Mouse (Mus musculus): ENCODE results near the gene Capn8.
A peak's percentile ranks its signal among the peaks of the same experiment; 100 is the strongest.

Capn8 gene

GRCm38 (mm10) chr1:182550761-182551160, 14.0 kb upstream of the Capn8 start:
- no peak for DNase-seq (ENCODE audit: low spot score in 2 of 2)

GRCm38 (mm10) chr1:182553649-182554375, 11.0 kb upstream of the Capn8 start:
- peak; percentile 38 to 48 for DNase-seq (ENCODE audit: low spot score in 2 of 2)

DNA sequence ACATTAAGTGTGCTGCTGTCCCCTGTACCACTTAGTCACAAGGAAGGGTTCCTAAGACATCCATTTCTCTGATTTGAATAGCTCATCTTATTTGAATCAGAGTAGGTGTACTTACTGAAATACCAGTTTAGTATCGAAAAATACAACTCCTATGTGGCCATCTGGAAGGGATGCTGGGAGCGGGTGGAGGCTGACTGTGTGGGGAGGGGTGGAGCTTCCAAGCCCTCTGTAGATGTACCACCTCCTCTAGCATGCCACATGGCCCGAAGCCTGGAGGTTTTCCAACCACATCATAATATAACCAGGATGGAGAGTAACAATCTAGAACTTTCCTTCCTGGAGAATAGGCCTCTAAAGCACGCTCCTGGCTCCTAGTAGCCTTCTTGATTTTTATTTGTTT, 6.5 kb upstream of the Capn8 start:
- DNase-seq (ENCODE audit: low spot score in 2 of 2) = no peak

DNA sequence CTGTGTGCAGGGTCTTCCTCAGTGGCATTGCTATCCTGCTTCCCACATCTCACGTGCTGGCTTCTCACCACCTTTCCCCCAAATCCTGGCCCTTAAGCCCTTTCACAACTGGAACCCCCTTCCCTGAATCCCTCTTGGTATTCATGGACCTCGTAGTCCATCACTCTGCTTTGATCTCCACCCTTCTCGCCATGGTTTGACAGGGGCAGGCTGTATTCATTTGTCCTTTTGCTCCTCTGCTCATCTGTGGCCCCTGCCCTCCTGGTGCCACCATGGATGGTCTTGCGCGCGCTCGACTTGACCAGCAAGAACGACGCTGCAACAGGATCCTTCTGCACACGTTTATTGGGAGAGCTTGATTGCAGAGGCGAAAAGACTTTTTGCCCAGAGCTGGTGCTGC, 5.3 kb upstream of the Capn8 start:
- no peak for DNase-seq (ENCODE audit: low spot score in 2 of 2)

DNA sequence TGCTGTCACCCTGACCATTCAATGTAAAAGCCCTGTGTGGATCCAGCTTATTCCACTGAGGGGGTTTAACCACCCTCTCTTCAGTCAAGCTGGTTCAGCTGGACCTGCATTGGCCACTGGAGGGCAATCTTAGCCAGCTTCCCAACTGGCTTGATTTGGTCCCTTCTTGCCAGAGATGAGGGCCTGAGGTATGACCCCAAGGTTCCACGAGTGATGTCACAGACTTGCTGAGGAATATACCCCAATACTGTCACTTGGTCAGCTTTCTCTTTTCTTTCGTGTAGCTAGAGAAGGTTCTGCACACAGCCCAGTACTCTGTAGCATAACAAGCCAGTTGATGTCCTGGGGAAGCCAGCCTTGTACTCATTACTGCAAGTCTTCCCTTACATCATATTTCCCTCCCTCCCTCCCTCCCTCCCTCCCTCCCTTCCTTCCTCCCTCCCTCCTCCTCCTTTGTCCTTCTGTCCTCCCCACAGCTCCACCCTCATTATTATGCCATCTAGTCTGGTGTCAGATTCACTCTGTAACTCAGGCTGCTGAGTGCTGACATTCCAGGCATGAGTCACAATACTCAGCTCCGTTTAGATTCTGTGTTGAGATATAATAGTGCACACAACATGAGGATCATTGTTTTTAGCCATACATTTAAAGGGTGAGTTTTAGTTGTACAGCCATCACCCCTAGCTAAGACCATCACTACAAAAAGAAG, 4.3 kb upstream of the Capn8 start:
- peak in 1 of 2 experiments; percentile 44 for DNase-seq (ENCODE audit: low spot score in 2 of 2)

GRCm38 (mm10) chr1:182561945-182562514, 2.8 kb upstream of the Capn8 start:
- DNase-seq (ENCODE audit: low spot score in 2 of 2) = no peak

DNA sequence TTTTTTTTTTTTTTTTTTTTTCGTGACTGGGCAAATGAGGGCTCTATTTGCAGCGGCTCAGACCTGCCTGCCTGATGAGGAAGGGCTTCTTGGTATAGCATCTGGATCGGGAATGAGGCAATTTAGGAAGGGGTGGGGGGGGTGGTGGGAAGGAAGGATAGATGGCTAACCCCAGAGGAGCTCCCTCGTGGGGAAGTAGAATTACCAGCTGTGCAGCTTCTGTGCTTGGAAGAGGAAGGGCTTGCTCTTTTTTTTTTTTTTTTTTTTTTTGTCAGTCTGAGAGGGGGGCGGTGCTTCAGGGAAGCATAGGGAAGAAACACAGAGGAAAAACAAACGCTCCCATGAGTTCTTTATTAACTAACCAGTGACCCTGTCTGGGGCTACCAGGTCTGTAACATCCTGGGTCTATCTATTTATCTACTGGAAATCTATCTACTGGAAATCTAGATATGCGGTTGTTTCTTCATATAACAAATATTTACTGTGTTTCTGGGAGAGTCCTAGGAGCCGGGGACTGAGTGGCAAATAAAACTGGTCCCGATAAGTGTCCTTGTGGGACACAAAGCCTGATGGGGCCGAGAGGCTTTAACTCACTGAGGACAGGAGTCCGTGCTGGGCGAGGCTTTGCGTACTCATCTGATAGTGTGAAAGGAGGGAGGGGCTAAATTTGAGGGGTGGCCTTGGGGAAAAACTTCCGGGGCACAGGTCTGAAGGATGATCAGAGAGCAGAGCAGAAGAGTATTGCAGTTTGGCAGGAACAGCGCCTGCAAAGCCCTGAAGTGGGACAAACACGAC, 2.0 kb upstream of the Capn8 start:
- no peak for DNase-seq (ENCODE audit: low spot score in 2 of 2)

DNA sequence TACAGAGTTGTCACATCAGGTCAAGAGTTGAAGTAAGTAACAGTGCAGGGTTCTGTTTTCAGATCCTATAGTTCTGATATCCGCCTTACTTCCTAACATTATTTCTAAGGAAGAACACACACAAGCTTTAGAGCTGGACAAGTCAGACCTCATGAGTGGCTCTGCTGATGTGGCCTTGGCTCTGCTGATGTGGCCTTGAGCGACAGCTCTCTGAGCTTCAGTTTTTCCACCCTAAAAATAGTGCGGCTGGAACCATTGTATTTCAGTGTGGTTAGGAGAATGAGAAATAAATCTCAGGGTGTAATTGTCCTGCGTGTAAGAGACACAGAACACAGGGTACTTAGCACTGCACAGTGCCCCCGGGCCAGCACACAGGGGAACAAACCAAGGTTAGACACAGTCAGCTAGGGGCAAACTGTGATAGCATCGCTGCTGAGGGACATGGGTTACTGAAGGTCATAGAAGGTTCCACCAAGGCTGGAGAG, 586 bp downstream of the Capn8 start:
- no peak for DNase-seq (ENCODE audit: low spot score in 2 of 2)

- DNase-seq (ENCODE audit: low spot score in 2 of 2) = no peak
Observed at GRCm38 (mm10) chr1:182571148-182571547, 6.3 kb downstream of the Capn8 start.

DNA sequence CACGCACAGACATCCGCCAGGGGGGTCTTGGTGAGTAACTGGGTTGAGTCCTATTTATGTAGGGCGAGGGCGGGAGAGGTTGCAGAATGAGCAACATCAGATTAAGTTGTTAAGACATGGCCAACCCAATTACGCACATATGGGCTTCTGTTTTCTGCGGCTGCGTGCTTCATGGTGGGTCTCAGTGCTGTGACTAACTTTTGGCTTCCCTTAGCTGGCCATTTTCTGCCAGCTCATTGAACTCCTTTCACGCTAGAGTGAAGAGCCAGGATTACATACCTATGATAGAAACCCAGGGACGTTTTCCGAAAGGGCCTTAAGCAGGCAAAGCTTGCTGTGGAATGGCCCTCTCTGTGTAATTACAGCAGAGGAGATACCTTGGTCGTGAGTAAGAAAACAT, 7.2 kb downstream of the Capn8 start:
- no peak for DNase-seq (ENCODE audit: low spot score in 2 of 2)

DNA sequence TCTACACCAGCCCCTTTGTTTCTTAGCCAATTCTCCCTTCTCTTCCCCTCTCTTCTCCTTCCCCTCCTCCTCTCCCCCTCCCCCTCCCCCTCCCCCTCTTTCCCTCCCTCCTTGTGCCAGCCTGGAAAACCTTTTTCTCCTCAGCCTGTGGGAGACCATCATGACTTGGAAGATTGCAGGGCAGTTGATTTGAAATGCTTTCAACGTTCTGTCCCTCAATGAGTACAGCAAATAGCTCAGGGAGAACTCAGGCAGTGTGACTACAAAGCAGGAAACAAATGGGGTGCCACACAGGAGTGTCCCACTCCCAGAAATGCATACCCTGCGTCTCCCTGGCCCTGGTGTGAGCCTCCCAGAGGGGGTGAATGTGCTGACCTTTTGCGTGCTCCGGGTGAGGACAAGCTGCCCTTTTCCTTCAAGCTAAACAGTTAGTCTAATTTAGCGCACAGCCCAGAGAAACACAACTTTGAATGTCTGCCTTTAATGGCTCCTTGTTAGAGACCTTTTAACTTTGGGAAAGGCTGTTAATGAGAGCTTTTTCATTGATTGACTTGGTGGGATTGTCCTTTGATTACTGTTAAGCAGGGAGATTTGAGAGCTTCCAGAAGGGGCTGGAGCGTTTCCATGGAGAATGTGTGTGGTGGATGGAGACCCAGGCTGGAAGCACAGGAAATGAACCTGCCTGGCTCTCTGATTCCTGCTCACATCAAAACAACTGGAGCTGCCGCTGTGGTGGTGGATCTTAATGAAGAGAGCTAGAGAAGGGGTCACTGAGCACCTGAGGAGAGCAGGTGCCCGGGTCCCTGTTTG, 9.3 kb downstream of the Capn8 start:
- no peak for DNase-seq (ENCODE audit: low spot score in 2 of 2)

GRCm38 (mm10) chr1:182574666-182575049, 9.9 kb downstream of the Capn8 start:
- no peak for DNase-seq (ENCODE audit: low spot score in 2 of 2)

GRCm38 (mm10) chr1:182584169-182584568, 19.4 kb downstream of the Capn8 start:
- DNase-seq (ENCODE audit: low spot score in 2 of 2) = no peak

DNA sequence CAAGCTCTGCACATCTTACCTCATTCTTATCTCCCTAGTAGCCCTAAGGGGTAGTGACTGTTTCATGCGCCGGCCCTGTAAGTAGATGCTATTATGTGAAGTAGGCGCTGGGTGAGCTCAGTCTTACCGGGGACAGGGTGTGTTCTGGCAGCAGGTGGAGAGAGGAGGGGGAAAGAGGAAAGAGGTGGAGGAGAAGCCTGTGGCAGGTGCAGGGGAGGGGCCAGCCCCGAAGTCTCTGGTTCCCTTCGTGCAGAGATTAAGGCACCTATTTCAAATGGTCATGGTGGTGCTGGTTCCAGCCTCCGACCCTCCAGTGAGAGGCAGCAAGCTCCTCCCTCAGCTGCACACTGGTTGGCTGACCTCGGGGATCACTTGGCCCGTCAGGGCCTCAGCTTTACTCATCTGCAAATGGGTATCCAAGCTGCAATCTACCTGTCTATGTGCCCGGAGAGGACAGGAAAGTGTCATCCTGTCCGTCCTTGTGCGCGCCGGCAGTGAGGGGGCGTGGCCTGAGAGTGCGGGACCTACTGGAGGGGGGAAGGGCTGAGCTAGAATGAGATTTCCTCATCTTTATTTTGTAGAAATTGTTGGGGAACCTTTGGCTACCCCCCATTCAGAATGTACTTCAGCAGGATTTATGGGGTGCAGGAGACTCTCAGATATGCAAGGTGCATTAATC, 20.5 kb downstream of the Capn8 start:
- DNase-seq (ENCODE audit: low spot score in 2 of 2) = no peak

DNA sequence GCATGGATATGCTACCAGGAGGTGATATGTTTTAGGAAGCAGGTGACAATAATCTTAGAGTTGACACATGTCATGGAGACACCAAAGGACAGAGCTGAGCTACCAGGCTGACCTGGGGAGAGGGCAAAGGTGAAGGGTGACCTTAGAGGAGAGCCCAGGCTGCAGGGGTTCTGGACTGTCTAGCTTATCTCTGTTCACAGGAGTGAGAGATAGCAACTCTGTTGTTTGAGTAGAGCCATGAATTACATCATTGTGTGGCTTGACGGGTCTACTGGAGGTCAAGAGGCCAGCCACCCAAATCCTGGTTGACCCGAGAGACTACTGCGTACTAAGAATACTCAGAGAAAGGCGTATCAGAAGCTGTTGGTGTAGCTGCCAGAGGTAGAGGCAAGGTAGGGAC, 22.9 kb downstream of the Capn8 start:
- DNase-seq (ENCODE audit: low spot score in 2 of 2) = no peak

- DNase-seq (ENCODE audit: low spot score in 2 of 2) = no peak
Observed at GRCm38 (mm10) chr1:182591491-182591890, 26.7 kb downstream of the Capn8 start.

- DNase-seq (ENCODE audit: low spot score in 2 of 2) = no peak
Observed at GRCm38 (mm10) chr1:182592436-182592835, 27.6 kb downstream of the Capn8 start.

DNA sequence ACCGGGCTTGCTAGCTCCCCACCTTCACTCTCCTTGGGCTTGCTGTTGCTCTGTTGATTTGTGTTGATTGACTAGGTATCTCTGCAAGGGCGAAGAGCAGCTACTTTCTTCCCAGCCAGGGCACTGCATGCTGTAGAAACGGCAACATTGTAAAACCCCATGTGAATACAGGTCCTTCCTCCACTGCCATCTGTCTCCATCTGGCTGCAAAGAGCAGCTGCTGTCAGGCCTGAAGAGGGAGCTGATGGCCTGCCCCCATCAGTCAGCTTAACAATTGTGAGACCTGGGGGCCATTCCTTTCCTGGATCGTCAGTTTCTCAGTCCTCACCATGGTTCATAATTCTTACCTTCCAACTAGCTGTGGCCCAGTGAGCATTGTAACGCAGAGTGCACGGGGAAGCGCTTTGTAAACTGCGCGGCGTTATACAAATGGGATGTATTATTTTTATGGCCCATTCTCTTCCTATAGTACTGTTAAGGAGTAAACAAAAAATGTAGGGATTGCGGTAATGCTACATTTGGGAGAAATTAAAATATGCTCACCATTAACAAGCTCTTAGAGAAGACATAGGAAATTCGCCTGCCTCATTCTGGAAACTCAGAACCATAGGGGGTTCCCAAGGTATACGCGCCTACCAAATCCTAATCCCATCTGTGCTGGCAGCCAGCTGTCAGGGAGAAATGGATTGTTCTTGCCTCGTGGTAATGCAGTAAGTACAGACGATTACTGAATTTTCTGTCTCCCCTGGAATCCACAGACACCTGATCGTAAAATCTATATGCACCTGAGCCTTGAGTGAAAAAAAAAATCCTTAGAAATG, 40.7 kb downstream of the Capn8 start:
- DNase-seq (ENCODE audit: low spot score in 2 of 2) = no peak

- no peak for DNase-seq (ENCODE audit: low spot score in 2 of 2)
Observed at GRCm38 (mm10) chr1:182609701-182610335, 45.0 kb downstream of the Capn8 start.
